7 mouse cellular contexts compared by ENCODE assay signal in the genomic region with DNA sequence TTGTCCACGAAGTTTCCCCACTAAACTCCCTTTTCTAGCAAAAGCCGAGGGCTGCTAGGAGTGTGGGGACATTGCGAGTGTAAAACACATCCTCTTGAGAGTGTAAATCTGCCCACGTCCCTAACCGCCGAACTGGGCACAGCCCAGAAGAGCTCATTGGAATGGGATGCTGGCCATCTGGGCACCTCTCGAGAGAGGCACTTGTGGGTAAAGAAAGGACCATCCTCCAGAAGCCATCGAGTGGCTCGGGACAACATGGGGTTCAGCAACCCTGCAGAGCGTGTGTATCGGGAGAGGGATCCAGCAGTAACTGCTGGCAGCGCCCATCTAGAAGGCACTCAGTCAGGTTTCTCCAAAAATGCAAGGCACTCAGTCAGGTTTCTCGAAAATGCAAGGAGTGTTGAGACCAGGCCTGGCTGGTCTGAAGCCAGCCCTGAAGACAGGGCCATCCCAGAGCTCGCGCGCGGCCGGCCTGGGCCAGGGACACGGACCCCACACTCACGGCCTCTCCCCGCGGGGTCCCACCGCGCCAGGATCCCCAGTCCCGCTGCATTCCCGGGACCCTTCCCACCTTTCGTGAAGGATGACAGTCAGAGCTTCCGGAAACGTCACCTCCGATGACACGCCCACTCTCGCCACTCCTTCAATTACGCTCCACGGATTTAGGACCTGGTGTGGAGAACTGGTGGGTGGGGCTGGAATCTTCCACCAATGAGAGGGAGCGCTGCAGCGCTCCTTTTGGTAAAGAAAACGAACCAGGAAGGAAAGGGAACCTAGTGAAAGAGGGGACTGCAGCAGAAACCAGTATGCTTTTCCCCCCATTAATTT. TPM values are rescaled to one million over a fixed set of nuclear protein-coding genes. Genes with fewer than 3 reads are reported as not detected.
DNase-seq lines count a peak whose midpoint lies in the region; ATAC-seq lines count a peak whose summit lies in the region.

No protein-coding gene starts in this region.

- peaks cover 10% of the 10 kb centered on the region; the same call in 1 of the 2 replicates for H3K4me1 ChIP-seq in embryonic facial prominence, embryonic 12.5 days
- peaks cover 6% of the 10 kb centered on the region for H3K4me1 ChIP-seq in limb, embryonic 11.5 days (ENCODE audit: control insufficient read depth, insufficient read depth, low read length)
- peaks cover 15% of the 10 kb centered on the region; the same call in 1 of the 2 replicates for H3K4me1 ChIP-seq in midbrain, embryonic 14.5 days (ENCODE audit: control insufficient read depth, insufficient read depth, low read length)

- ATAC-seq in embryonic facial prominence, embryonic 12.5 days (ENCODE audit: insufficient number of reproducible peaks, insufficient read depth, low FRiP score, low TSS enrichment), result peak; percentile 91
- ATAC-seq in limb, embryonic 11.5 days (ENCODE audit: insufficient number of reproducible peaks, low FRiP score, low TSS enrichment, low read depth), result peak; percentile 93
- peak; percentile 97 for ATAC-seq in midbrain, embryonic 14.5 days (ENCODE audit: low FRiP score, low TSS enrichment)

- DNase-seq in adrenal gland, postnatal 25 days, result peak; percentile 86
- DNase-seq in heart, adult 11 months, result peak; percentile 99
- DNase-seq in kidney, adult 18-20 months, result peak; percentile 91
- peak; percentile 88 for DNase-seq in limb, embryonic 11.5 days (ENCODE audit: low spot score)
- DNase-seq in midbrain, embryonic 14.5 days, result peak; percentile 97
- peak; percentile 68 to 78 for DNase-seq in spleen, adult 18-20 months

- peaks cover 8% of the 10 kb centered on the region; the same call in 1 of the 2 replicates for H3K36me3 ChIP-seq in embryonic facial prominence, embryonic 12.5 days
- no peaks in the 10 kb centered on the region for H3K36me3 ChIP-seq in limb, embryonic 11.5 days (ENCODE audit: control insufficient read depth, insufficient read depth, low read length)
- H3K36me3 ChIP-seq in midbrain, embryonic 14.5 days (ENCODE audit: control insufficient read depth, insufficient read depth, low read length), result peaks cover 17% of the 10 kb centered on the region; the same call in 1 of the 2 replicates

- H3K4me2 ChIP-seq in embryonic facial prominence, embryonic 12.5 days (replicated peaks), result peak overlapping the region; percentile 80
- H3K4me2 ChIP-seq in limb, embryonic 11.5 days (ENCODE audit: low read depth, severe bottlenecking), result peak overlapping the region; percentile 54
- peak overlapping the region; percentile 93 for H3K4me2 ChIP-seq in midbrain, embryonic 14.5 days (ENCODE audit: low read length)

- no peaks in the 10 kb centered on the region for H3K27me3 ChIP-seq in embryonic facial prominence, embryonic 12.5 days
- H3K27me3 ChIP-seq in limb, embryonic 11.5 days (ENCODE audit: control insufficient read depth, insufficient read depth, low read length), result no peaks in the 10 kb centered on the region
- no peaks in the 10 kb centered on the region for H3K27me3 ChIP-seq in midbrain, embryonic 14.5 days (ENCODE audit: control insufficient read depth, insufficient read depth, low read length)

- no peaks in the 10 kb centered on the region for H3K9me3 ChIP-seq in embryonic facial prominence, embryonic 12.5 days
- no peaks in the 10 kb centered on the region for H3K9me3 ChIP-seq in limb, embryonic 11.5 days (ENCODE audit: control insufficient read depth, low read length)
- H3K9me3 ChIP-seq in midbrain, embryonic 14.5 days (ENCODE audit: control insufficient read depth, low read length), result no peaks in the 10 kb centered on the region

- WGBS in embryonic facial prominence, embryonic 12.5 days, result 6% methylated on average over 37 of the region's 37 CpGs
- 5% methylated on average over 37 of the region's 37 CpGs for WGBS in limb, embryonic 11.5 days
- 6% methylated on average over 37 of the region's 37 CpGs for WGBS in midbrain, embryonic 14.5 days

- H3K27ac ChIP-seq in embryonic facial prominence, embryonic 12.5 days, result peak overlapping the region; percentile 72; the same call in 1 of the 2 replicates
- no peak overlapping the region for H3K27ac ChIP-seq in limb, embryonic 11.5 days (replicated peaks; ENCODE audit: low read depth, low read length)
- peak overlapping the region; percentile 90 for H3K27ac ChIP-seq in midbrain, embryonic 14.5 days (replicated peaks; ENCODE audit: low read depth, low read length)

- H3K4me3 ChIP-seq in embryonic facial prominence, embryonic 12.5 days, result peak overlapping the region; percentile 83
- H3K4me3 ChIP-seq in limb, embryonic 11.5 days (ENCODE audit: low read depth, low read length), result peak overlapping the region; percentile 87
- peak overlapping the region; percentile 79 for H3K4me3 ChIP-seq in midbrain, embryonic 14.5 days (replicated peaks; ENCODE audit: low read depth, low read length)

- H3K9ac ChIP-seq in embryonic facial prominence, embryonic 12.5 days, result peak overlapping the region; percentile 78
- peak overlapping the region; percentile 58 for H3K9ac ChIP-seq in limb, embryonic 11.5 days (ENCODE audit: low read length)
- peak overlapping the region; percentile 86 for H3K9ac ChIP-seq in midbrain, embryonic 14.5 days (replicated peaks; ENCODE audit: low read length)

RNA-seq across cellular contexts. Expression of a gene that starts 0.5 kb away (rescaled TPM):
- 28.9 and 31.1 TPM in 2 replicates for total RNA-seq in adrenal gland, postnatal 25 days (2021)
- polyA plus RNA-seq in embryonic facial prominence, embryonic 12.5 days (2016; fragmentation: Nextera tagmentation; extraction: Ambion mirVana), result 22.0 and 22.7 TPM in 2 replicates
- polyA plus RNA-seq in limb, embryonic 11.5 days (2014; fragmentation: Nextera tagmentation; extraction: Ambion mirVana), result 18.4 and 19.1 TPM in 2 replicates
- 63.6 and 64.4 TPM in 2 replicates for polyA plus RNA-seq in midbrain, embryonic 14.5 days (2014; fragmentation: Nextera tagmentation; extraction: Ambion mirVana)

RNA-seq across cellular contexts. Expression of a gene that starts 36.0 kb away (rescaled TPM):
- total RNA-seq in adrenal gland, postnatal 25 days (2021), result not detected in 2 replicates
- 2.9 and 4.4 TPM in 2 replicates for polyA plus RNA-seq in embryonic facial prominence, embryonic 12.5 days (2016; fragmentation: Nextera tagmentation; extraction: Ambion mirVana)
- polyA plus RNA-seq in limb, embryonic 11.5 days (2014; fragmentation: Nextera tagmentation; extraction: Ambion mirVana), result 0.76 and 0.87 TPM in 2 replicates
- 2.3 TPM in 1 of 2 replicates, not detected in the other for polyA plus RNA-seq in midbrain, embryonic 14.5 days (2014; fragmentation: Nextera tagmentation; extraction: Ambion mirVana)
